Mouse (Mus musculus): ENCODE measurements at regions not wholly inside any gene's neighbourhood (a gene's known extent, or its start where the extent isn't known, plus 50 kb on each side); places are given as distances from the start of the nearest gene placed in this dataset.

DNA sequence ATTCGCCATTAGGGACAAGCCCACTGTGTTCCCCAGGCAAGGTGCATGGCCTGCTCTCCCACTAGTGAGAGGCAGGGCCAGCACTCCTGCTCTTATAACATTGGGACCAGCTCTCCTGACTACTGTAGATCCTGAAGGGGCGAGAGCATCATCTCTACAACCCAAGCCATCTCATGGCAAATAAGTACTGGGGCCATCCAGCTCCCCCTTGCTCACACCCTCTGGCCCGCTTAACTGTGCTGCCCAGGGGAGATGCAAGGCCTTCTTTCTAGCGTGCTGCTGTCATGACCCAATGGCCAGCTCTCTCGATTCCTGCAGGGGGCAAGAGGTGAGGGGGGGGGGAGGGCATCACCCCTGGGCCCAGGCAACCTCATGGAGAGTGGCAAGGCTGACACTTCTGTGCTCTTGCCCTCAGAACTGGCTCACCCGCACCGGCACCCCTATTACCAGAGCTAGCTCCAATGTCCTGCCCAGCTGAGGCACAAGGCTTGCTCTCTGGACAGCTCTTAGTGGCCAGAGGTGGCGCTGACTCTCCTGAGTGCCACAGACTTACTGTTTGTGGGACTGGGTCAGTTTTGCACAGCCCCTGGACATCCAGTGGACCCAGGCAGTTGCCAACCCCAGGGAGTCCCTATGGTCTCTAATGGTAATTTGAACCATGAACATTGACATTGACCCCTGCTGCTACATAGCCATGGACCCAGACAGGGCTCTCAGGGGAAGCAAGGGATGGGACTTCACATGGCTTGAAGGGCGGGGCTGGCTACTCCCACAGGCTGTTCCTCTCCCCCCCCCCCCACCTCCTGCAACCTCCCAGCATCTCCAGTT, 448.2 kb downstream of the Tdrd3 start:
- DNase-seq (ENCODE audit: low spot score) = no peak

DNA sequence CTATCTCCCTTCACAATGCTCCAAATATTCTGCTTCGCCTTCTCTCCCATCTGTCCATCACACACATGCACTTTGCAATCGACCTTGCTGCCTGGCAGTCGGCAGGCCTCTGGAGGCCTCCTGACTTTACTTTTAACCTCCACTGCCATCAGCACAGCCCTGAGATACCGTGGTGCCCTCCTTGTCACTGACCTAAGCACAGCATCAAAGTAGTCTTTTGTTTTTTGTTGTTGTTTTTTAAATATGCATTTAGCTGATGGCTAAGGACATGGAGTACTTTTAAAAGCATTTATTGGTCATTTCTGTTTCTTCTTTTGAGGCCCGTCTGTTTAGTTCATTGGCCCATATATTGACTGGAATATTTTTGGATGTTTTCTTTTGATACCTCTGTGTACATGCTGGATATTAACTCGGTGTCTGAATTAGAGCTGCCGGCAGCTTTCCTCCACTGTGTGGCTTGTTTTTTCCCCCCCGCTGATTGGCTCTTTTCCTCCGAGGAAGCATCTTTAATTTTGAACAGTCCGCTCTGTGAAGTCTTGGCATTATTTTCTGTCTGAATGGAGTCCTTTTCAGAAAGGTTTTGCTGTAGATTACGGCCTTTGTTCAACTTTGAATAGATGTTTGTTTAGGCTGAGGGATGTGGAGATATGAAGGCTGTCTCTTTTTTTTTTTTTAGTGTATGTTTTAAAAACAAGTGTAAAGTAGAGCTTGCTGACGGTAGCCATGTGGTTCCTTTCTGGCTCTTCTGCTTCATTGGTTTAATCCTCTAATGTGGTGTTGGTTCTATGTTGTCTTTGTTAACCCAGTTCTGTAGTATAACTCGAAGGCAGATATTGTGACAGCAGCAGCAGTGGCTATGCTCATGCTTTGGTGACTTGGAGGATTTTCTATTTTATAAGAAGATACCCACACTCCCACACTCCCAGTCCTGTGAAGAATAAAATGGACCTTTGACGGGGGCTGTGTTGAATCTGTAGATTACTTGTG, 449.1 kb downstream of the Tdrd3 start:
- DNase-seq (ENCODE audit: low spot score) = no peak

GRCm38 (mm10) chr14:87901784-87902183, 485.3 kb downstream of the Tdrd3 start:
- DNase-seq (ENCODE audit: low spot score) = no peak

DNA sequence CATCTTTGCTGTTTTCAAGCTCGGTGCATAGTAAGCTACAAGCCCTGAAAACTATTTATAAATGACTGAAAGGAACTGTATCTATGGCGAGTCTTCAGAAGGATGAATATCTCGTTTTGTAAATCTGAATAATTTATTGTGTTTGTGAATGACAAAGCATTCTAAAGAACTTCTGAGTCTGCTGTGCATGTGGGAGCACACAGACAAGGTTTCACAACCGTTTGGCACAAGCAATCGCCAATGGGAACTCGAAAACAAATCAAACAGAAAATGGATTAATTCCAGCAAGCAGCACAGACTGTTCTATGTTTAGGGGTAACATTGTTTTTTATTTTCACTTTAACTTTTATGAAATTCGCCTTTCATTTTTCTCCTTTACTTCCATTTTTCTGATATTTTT, 486.0 kb downstream of the Tdrd3 start:
- no peak for DNase-seq (ENCODE audit: low spot score)
